Mouse (Mus musculus) left cerebral cortex, adult 2 months (tissue): ENCODE results near the gene Gm45062. TPM values are rescaled to one million over a fixed set of nuclear protein-coding genes. Genes with fewer than 3 reads are reported as not detected.

Source experiments
- DNase-seq, 2 experiments: peaks; one replicate each; pipeline ENCODE4 v3.0.0; 2021 to 2022; ENCODE audit warnings: low spot score in 2 of 2, mixed read lengths in 1 of 2; ENCODE audit errors: extremely low spot score in 1 of 2
- H3K27ac ChIP-seq: fragments of 200-600 bp; 2 replicates; pipeline ENCODE4 v1.8.1; 2022
- H3K4me3 ChIP-seq: fragments of 200-600 bp; 2 replicates; pipeline ENCODE4 v1.8.1; 2022
- CTCF ChIP-seq: fragments of 200-600 bp; IDR thresholded peaks from 2 replicates; pipeline ENCODE4 v1.8.1; 2022; ENCODE audit warnings: antibody characterized with exemption, mild to moderate bottlenecking, moderate library complexity
- intact Hi-C: fragments of 180-260 bp; cut with DNase I; formaldehyde crosslinking; loops from one replicate; pipeline ENCODE4 v1.15.1; 2025
- total RNA-seq, 2 experiments: library from RNA; stranded (reverse); gene quantifications; 2 replicates each; pipeline ENCODE4 v1.2.3; 2021

Gm45062 gene
- total RNA-seq, 2 experiments from 2014 or later: 5.2 to 8.1 TPM

DNA sequence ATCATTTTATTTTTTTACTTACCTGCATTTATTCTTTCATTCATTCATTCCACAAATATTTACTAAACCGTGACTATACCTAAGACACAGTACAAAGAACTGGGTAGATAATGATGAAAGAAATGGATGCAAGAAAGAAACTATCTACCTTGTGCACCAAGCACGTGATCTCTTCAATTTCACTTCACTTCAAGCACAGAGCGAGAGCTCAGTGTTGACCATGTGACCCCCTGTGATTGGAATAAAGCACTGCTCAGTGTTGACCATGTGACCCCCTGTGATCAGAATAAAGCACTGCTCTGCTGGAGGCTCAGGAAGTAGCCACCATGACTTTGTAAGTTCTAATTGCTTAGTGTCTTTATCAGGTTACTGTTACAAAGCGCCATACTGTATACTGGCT lies 115.5 kb downstream of the Gm45062 start:
- intact Hi-C loops: no loop called here
- H3K4me3 ChIP-seq: no peak overlapping the region
- TF ChIP-seq CTCF: no peak
- no peak for DNase-seq
- H3K27ac ChIP-seq: no peak overlapping the region

- no peak for TF ChIP-seq CTCF
- no peak overlapping the region for H3K4me3 ChIP-seq
- no peak overlapping the region for H3K27ac ChIP-seq
- intact Hi-C loops: no loop called here
- no peak for DNase-seq
These were observed 117.1 kb downstream of the Gm45062 start for GRCm38 (mm10) chr6:8376351-8376750.

GRCm38 (mm10) chr6:8377667-8378066 lies 118.4 kb downstream of the Gm45062 start:
- intact Hi-C loops: no loop called here
- DNase-seq: no peak
- no peak overlapping the region for H3K27ac ChIP-seq
- TF ChIP-seq CTCF: no peak
- no peak overlapping the region for H3K4me3 ChIP-seq

GRCm38 (mm10) chr6:8389307-8389706 lies 130.1 kb downstream of the Gm45062 start:
- DNase-seq: no peak
- TF ChIP-seq CTCF: no peak
- Histone ChIP-seq H3K4me3 (no peak overlapping the region), H3K27ac (no peak overlapping the region)
- intact Hi-C loops: no loop called here

DNA sequence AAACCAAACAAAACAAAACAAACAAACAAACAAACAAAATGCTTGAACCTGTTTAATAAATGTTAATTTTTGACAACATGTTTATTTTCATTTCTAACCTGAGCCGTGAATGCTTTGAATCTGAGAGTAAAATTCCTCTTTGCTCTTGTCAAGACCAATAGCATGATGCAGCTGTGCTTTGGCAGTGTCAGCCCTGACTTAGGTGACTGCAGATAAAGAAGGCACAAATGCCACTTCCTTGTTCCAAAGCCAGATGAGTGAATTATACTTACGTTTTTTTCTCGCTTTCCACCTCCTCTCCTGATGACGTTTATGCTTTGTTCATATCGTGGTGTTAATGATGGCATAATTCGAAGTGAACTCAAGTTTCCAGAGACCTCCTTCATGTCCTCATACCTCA lies 131.0 kb downstream of the Gm45062 start:
- Histone ChIP-seq H3K27ac (no peak overlapping the region), H3K4me3 (no peak overlapping the region)
- no peak for TF ChIP-seq CTCF
- intact Hi-C loops: no loop called here
- DNase-seq: no peak

DNA sequence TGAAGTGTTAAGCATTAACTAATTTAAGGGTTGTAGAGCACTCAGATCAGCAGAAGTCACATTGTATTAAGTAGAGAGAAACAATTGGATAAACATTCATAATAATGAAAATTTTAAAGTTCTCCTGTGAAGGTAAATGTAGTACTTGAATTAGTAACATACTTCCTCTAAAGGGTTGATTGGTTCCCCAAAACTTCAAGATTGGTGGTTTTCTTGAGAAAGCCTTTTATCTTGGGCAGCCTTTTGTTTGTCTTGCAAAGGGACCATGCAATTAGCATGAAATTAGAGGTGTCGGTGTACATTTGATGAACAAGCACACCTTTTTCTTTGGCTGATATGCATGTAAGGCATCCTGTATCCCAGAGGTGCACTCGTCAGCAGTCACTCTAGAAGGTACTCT lies 131.7 kb downstream of the Gm45062 start:
- no peak for TF ChIP-seq CTCF
- intact Hi-C loops: no loop called here
- Histone ChIP-seq H3K4me3 (no peak overlapping the region), H3K27ac (no peak overlapping the region)
- DNase-seq: no peak

DNA sequence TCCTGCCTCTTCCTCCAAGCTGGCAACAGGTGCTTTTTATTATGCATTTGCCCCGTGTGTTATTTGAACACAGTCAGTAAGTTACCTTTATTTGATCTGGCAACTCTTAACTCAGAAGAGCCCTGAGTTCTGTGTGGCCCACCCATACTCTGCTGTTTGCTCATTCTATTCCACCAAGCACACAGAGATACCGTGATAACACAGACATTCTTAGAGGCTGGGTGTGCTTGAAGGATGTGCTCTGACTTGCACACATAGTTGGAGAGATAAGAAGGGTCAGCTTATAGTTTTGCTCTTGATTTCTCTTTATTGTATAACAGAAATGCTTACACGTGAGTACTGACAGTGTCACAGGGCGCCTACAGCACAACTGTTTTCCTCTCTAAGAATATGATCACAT lies 133.8 kb downstream of the Gm45062 start:
- Histone ChIP-seq H3K27ac (no peak overlapping the region), H3K4me3 (no peak overlapping the region)
- intact Hi-C loops: no loop called here
- no peak for TF ChIP-seq CTCF
- DNase-seq: no peak

- DNase-seq: no peak
- no peak overlapping the region for H3K4me3 ChIP-seq
- TF ChIP-seq CTCF: no peak
- intact Hi-C loops: no loop called here
- H3K27ac ChIP-seq: no peak overlapping the region
These were observed 134.8 kb downstream of the Gm45062 start for GRCm38 (mm10) chr6:8394044-8394443.

DNA sequence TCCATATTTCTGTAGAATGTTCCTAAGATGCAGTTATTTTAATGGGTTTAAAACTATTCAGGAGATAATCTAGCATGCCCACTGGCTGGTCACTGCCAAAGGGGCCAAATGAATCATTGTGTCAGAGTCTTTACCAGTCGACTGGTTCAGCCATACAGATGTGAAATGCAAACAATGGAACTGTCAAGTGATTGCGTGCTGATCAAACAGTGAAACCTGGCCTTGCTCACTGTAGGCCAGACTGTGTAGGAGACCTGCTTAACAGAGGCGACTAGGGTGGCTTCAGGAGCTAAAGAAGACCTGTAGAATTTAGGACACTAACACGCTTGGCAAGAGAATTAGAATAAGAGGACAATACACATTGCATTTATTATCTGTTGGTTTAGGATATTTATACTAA lies 135.8 kb downstream of the Gm45062 start:
- DNase-seq: no peak
- H3K4me3 ChIP-seq: no peak overlapping the region
- TF ChIP-seq CTCF: no peak
- intact Hi-C loops: no loop called here
- H3K27ac ChIP-seq: no peak overlapping the region

DNA sequence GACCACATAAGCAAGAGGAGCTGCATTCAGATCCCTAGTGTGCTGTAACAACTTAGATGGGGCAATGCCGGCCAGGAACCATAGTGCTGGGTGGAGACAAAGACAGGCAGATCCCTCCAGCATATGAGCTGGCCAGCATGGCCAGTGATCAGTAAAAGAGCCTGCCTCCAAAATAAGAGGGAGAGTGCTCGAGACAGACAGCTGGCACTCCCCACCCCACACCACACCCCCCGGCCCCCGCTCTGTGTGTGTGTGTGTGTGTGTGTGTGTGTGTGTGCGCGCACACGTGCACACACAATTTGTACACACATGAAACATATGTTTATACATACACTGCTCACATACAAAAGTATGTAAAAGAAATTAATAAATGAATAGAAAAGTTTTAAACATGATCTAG lies 138.0 kb downstream of the Gm45062 start:
- no peak for DNase-seq
- no peak for TF ChIP-seq CTCF
- no peak overlapping the region for H3K4me3 ChIP-seq
- no peak overlapping the region for H3K27ac ChIP-seq
- intact Hi-C loops: no loop called here

GRCm38 (mm10) chr6:8399710-8400109 lies 140.5 kb downstream of the Gm45062 start:
- intact Hi-C loops: no loop called here
- no peak for DNase-seq
- H3K27ac ChIP-seq: no peak overlapping the region
- no peak for TF ChIP-seq CTCF
- no peak overlapping the region for H3K4me3 ChIP-seq

DNA sequence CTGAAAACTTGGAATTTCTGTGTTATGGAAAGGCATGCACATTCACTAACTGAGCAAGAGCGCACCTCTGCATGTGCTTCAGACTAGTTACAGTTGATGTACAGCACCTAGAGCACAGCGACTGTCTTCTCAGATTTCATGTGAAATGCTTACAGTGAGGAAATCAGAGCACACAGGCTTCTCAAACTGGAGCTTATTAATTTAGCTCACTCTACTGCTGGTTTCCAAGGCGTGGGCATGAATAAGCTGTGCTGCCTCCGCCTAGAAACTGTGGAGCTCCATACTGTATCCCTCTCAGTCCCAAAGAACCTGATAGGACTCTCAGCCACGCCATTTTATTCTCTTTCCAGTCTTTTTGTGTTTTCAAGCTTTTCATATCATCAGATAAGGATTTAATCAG lies 143.9 kb downstream of the Gm45062 start:
- no peak for DNase-seq
- H3K4me3 ChIP-seq: no peak overlapping the region
- peak overlapping the region; percentile 24 for H3K27ac ChIP-seq
- no peak for TF ChIP-seq CTCF
- intact Hi-C loops: no loop called here

GRCm38 (mm10) chr6:8405844-8406243 lies 146.6 kb downstream of the Gm45062 start:
- DNase-seq: no peak
- Histone ChIP-seq H3K27ac (no peak overlapping the region), H3K4me3 (no peak overlapping the region)
- no peak for TF ChIP-seq CTCF
- intact Hi-C loops: no loop called here

DNA sequence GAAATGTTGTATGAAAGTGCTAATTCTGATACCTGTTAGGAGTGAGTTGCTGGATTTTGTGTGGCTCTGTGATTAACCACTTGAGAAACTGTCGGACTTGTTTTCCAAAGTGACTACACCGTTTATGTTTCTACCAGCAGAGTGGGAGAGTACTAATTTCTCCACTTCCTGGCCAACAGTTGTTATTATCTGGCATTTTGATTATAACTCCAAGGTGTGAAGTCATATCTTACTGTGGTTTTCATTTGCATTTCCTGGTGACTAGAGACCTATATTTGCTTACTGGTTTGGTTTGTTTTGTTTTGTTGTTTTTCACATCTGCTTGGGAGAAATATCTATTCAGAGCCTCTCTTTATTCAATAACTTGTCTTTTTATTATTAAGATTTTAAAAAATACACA lies 149.1 kb downstream of the Gm45062 start:
- TF ChIP-seq CTCF: no peak
- DNase-seq: no peak
- no peak overlapping the region for H3K27ac ChIP-seq
- no peak overlapping the region for H3K4me3 ChIP-seq
- intact Hi-C loops: no loop called here
